Mouse (Mus musculus) frontal cortex, postnatal 25 days (tissue): ENCODE data around the gene Asphd2.

Experiments used
- DNase-seq, 2 experiments: peaks; one replicate each; pipeline ENCODE4 v3.0.0; 2022; ENCODE audit warnings: low spot score in 2 of 2

Asphd2 gene

GRCm38 (mm10) chr5:112391002-112391401, 3.7 kb downstream of the Asphd2 start:
- DNase-seq = no peak

GRCm38 (mm10) chr5:112389352-112389751, 5.3 kb downstream of the Asphd2 start:
- no peak for DNase-seq

- no peak for DNase-seq
These were observed 8.7 kb downstream of the Asphd2 start for GRCm38 (mm10) chr5:112385973-112386372.

GRCm38 (mm10) chr5:112384805-112385472, 9.7 kb downstream of the Asphd2 start:
- DNase-seq = no peak

GRCm38 (mm10) chr5:112382641-112383330, 11.9 kb downstream of the Asphd2 start:
- no peak for DNase-seq

GRCm38 (mm10) chr5:112382042-112382441, 12.6 kb downstream of the Asphd2 start:
- DNase-seq = no peak

- DNase-seq = no peak
These were observed 13.5 kb downstream of the Asphd2 start for GRCm38 (mm10) chr5:112381154-112381553.

GRCm38 (mm10) chr5:112378716-112379115, 15.9 kb downstream of the Asphd2 start:
- DNase-seq = no peak

- DNase-seq = no peak
These were observed 17.3 kb downstream of the Asphd2 start for GRCm38 (mm10) chr5:112377380-112377779.

- DNase-seq = no peak
These were observed 18.6 kb downstream of the Asphd2 start for GRCm38 (mm10) chr5:112376111-112376510.

GRCm38 (mm10) chr5:112371933-112372332, 22.7 kb downstream of the Asphd2 start:
- DNase-seq = peak in 1 of 2 experiments; percentile 51

- no peak for DNase-seq
These were observed 24.3 kb downstream of the Asphd2 start for GRCm38 (mm10) chr5:112370236-112370813.

GRCm38 (mm10) chr5:112369326-112369725, 25.3 kb downstream of the Asphd2 start:
- DNase-seq = no peak

GRCm38 (mm10) chr5:112368666-112369065, 26.0 kb downstream of the Asphd2 start:
- DNase-seq = no peak

GRCm38 (mm10) chr5:112367929-112368328, 26.7 kb downstream of the Asphd2 start:
- DNase-seq = no peak

- no peak for DNase-seq
These were observed 27.3 kb downstream of the Asphd2 start for GRCm38 (mm10) chr5:112367338-112367737.

GRCm38 (mm10) chr5:112366879-112367278, 27.8 kb downstream of the Asphd2 start:
- DNase-seq = no peak

- no peak for DNase-seq
These were observed 30.4 kb downstream of the Asphd2 start for GRCm38 (mm10) chr5:112364184-112364797.

GRCm38 (mm10) chr5:112360077-112360476, 34.6 kb downstream of the Asphd2 start:
- DNase-seq = no peak

- DNase-seq = no peak
These were observed 35.1 kb downstream of the Asphd2 start for GRCm38 (mm10) chr5:112359520-112359919.

- no peak for DNase-seq
These were observed 38.3 kb downstream of the Asphd2 start for GRCm38 (mm10) chr5:112356322-112356721.

GRCm38 (mm10) chr5:112355910-112356309, 38.8 kb downstream of the Asphd2 start, which contains the start of gene Gm6583:
Gm6583 (minus strand) TSS chr5:112356033.
- no peak for DNase-seq
